Mouse (Mus musculus): ENCODE data around the gene Cntnap2.

Cntnap2 gene

GRCm38 (mm10) chr6:45945144-45945985 lies 886.2 kb downstream of the Cntnap2 start:
- no peak for DNase-seq

DNA sequence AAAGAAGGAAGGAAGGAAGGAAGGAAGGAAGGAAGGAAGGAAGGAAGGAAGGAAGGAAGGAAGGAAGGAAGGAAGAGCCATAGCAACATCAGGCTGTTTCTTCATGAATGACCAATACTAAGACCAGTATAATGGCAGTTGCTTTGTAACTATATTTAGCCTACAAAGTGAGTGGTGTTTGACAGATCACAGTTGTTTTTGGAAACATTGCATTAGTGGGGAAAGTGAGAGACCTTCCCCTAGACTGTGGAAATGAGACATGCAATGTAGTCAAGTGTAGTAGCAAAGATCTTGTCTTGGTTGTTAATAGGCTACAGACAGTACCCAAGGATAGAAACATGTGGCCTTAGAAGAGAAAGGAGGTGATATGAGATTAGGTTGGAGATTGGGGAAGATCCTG lies 895.6 kb downstream of the Cntnap2 start:
- DNase-seq: no peak

GRCm38 (mm10) chr6:45964494-45964893 lies 905.3 kb downstream of the Cntnap2 start:
- DNase-seq: no peak

GRCm38 (mm10) chr6:45974471-45975154 lies 915.5 kb downstream of the Cntnap2 start:
- no peak for DNase-seq

DNA sequence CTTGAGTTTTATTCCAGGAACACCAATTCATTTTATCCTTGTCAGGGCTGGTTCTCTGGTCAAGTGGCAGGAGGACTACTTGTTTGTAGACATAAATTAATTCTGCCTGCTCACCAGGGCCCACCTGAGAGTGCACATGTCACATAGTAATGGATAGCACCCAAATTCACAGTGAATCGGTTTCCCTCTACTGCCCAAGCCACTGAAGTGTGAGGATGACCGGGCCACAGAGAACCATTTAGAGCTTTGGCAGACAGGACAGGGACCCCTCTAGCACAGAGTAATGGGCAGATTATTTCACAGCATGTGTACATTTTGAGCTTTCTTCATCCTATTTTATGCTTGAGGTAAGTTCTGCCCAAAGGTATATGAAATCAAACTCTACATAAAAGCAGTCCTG lies 920.0 kb downstream of the Cntnap2 start:
- no peak for DNase-seq

GRCm38 (mm10) chr6:45988051-45988450 lies 928.9 kb downstream of the Cntnap2 start:
- no peak for DNase-seq

GRCm38 (mm10) chr6:45991086-45991485 lies 931.9 kb downstream of the Cntnap2 start:
- no peak for DNase-seq

DNA sequence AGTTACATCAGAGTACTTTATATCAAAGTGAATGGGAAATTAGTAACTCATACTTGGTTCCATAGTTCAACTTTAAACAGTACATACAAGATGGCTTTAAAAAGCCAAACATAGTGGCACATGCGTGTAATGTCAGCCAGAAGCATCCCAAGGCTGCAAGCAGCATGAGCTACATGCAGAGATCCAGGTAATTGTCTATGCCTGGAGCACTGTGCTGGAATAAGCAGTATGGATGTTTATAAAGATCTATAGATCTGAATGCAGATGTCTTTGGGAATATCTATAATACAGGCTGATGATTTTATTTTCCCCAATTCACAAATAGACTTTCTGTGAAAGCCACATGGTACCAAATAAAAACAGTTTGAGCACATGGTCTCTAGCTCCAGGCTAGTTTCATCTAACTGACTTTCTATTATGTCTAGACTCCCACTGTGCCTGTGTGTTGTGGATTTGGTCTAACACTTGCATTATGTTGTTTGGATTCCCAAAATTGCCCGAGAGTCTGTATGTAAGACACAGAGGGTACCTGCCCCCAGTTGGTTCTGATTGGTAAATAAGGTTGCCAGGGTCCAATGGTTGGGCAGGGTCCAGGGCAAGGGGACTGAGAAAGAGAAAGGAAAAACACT lies 963.5 kb downstream of the Cntnap2 start:
- DNase-seq: no peak

GRCm38 (mm10) chr6:46031821-46032594 lies 972.9 kb downstream of the Cntnap2 start:
- no peak for DNase-seq

DNA sequence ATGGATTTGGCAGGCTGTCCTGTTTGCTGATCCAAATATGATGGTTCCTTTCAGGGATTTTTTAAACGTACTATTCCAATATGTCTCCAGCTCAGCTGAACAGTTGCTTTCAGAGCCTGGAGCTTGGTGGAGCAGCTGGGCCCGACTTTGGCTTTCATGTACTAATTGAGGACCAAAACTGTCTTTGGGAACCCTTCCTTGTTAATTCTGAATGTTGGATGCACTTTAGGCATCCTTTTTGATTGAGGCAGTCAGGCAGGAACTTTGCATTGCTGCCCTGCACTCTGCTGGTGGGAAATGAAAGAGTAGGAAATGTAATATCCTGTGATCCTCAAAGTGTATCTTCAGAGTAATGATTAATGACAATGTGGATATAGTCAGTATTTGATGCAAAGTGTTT lies 974.0 kb downstream of the Cntnap2 start:
- DNase-seq: peak; percentile 34

- no peak for DNase-seq
Observed at GRCm38 (mm10) chr6:46040671-46041070, 981.5 kb downstream of the Cntnap2 start.

DNA sequence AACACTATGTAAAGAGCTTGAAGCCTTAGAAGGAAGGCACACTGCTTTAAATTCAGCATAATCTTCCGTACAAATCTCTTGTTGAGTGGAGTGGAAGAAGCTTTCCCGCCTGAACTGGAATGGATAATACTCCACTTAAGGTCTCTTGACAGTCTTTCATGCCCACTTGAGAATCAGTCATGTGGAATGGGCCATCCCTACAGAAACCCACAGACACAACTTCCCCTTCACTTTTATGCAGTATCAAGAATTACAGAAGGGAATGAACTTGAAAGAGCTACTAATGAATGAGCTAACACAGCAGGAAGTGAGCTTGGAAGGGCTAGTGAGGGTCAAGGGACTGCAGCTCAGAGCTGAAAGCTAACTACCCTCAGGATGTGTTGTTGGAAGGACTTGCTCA lies 1021.1 kb downstream of the Cntnap2 start:
- no peak for DNase-seq

DNA sequence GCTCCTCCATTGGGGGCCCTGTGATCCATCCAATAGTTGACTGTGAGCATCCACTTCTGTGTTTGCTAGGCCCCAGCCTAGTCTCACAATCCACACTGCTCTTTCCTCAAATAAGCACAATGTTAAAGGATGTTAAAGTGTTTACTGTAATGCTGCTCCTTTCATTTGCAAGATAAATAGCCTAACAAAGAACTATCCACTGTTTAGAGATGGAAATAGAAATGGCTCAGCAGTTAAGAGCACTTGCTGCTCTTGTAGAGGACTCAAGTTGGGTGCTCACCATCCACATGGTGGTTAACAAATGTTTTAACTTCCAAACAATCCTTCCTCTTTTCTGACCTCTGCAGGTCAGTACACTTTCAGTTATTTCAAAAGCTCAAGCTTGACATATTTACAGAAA lies 1022.3 kb downstream of the Cntnap2 start:
- DNase-seq: no peak

GRCm38 (mm10) chr6:46143189-46143841 lies 1084.2 kb downstream of the Cntnap2 start:
- DNase-seq: no peak

DNA sequence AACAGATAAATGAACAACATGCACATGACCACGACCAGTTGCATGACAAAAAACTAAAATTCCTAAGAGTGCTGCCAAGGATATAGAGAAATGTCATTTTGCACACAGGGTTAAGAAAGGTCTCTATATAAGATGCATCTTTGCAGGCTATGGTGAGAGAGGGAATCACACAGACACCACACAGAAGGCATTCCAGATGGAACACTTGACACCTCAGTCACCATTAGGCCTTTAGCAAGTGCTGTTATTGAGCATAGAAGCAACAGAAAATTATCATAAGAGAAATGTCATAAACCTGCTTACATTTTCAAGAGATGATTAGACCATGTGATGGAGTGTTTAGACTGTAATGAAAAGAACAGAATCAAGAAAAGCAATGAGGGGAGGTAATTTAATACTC lies 1107.7 kb downstream of the Cntnap2 start:
- DNase-seq: no peak

DNA sequence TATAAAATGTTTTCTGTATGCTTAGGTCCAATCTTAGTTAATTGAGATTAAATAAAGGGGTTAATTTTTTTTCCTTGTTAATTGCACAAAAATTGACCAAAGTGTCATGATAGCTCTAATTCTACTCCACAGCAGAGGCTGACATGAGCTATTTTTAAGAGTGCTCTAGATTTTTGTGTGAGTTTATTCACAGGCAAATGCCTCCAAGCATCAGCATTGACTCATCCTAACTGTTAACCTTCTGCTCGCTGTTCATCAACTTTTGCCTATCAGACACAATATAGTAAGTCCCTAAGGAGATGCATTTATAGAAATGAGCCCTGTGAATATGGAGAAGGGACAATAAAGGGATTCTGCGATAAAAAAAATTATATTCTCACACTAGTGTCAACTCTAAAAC lies 1138.1 kb downstream of the Cntnap2 start:
- DNase-seq: no peak

DNA sequence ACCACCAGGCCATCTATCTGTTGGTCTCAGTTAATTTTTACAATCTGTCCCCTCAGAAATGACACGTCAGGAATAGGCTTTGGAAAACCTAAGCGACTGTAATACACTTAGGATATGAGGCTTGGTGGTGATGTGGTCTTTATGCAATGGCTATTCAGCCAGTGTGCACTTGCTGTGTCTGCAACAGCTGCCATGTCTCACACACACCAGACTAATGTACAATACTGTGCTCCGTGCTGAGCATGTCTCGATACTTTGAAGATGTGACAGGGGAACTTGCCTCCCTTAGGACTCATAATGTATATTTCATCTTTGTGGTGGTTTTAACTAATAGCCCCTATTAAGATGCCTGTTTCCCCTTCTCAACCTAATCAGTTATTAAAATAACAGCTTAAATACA lies 1142.7 kb downstream of the Cntnap2 start:
- DNase-seq: no peak

GRCm38 (mm10) chr6:46205531-46205930 lies 1146.4 kb downstream of the Cntnap2 start:
- DNase-seq: no peak

- DNase-seq: no peak
Observed at GRCm38 (mm10) chr6:46232889-46233288, 1173.7 kb downstream of the Cntnap2 start.

GRCm38 (mm10) chr6:46240349-46240748 lies 1181.2 kb downstream of the Cntnap2 start:
- no peak for DNase-seq

- DNase-seq: no peak
Observed at GRCm38 (mm10) chr6:46263171-46263570, 1204.0 kb downstream of the Cntnap2 start.

DNA sequence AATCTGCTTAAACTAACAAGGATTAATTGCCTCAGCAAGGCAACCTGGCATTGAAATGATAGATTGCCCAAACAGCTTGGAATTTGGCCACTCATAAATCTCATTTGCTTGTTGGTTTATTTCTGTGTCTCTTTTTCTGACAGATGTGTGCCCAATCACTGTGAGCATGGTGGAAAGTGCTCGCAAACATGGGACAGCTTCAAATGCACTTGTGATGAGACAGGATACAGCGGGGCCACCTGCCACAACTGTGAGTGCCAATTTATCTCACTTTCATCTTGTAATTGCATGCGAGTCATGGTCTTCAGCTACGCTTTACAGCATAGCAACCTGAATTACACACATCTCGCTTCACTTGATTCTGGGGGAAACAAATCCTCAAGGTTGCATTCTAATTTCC lies 1287.8 kb downstream of the Cntnap2 start:
- no peak for DNase-seq

DNA sequence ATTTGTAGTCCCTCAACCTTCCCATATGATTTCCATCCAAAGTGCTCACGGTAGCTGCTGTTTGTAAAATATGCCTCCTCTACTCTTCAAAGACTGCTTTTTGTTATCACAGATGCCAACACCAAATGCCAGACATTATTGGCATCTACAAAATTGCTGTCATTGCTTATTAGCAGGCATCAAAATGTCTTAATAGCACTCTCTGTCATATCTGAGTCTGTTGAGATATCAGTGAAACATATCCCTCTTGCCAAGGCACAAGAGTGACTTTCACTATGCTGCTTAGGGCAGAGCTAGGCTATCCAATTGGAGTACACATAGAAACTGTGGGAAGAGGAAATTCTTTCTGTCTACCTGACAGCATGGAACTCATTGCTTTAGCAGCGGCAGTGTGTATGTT lies 1301.9 kb downstream of the Cntnap2 start:
- DNase-seq: no peak

Data from right cerebral cortex, postnatal 4 days (tissue).